31 mouse cellular contexts compared by ENCODE assay signal in the genomic region with DNA sequence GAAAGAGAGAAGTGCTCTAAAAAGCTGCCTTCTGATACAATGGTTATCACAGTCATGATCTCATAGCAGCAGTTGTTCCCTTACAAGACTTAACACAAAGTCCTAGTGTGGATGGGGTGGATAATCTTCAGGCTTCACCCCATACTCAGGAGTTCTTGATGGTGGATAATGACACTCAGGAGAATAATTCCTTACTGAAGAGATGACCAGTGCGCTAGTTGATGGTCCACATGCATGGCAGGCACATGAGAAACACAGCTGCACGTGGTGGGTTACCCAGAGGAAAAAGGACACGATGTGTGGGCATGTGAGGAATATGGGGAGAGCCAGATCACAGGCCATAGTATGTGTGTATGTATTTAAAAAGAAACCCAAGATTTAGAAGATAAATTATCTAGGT.
"Had no signal": no experiment of that assay in that cellular context is flagged by ENCODE, and none has a peak within 500 bp of the region (broad histone marks: within the 10 kb centered on the region; RNA-seq: fewer than 3 reads in every experiment).

No protein-coding gene starts in this region.

- H3K27me3 ChIP-seq: limb, embryonic 12.5 days; limb, embryonic 13.5 days; limb, embryonic 15.5 days; liver, embryonic 12.5 days; liver, embryonic 13.5 days; liver, embryonic 15.5 days; lung, embryonic 15.5 days; megakaryocyte, embryonic 14.5 days; midbrain, embryonic 12.5 days; midbrain, embryonic 13.5 days; neural tube, embryonic 12.5 days; neural tube, embryonic 13.5 days had no signal

- H3K9me3 ChIP-seq: limb, embryonic 10.5 days; limb, embryonic 12.5 days; limb, embryonic 13.5 days; limb, embryonic 15.5 days; liver, embryonic 12.5 days; liver, embryonic 13.5 days; liver, embryonic 15.5 days; lung, embryonic 15.5 days; megakaryocyte, embryonic 14.5 days; midbrain, embryonic 10.5 days; midbrain, embryonic 12.5 days; midbrain, embryonic 13.5 days; neural tube, embryonic 12.5 days; neural tube, embryonic 13.5 days had no signal

- H3K4me3 ChIP-seq: limb, embryonic 10.5 days; limb, embryonic 12.5 days; limb, embryonic 13.5 days; limb, embryonic 15.5 days; liver, embryonic 12.5 days; liver, embryonic 13.5 days; liver, embryonic 15.5 days; lung, embryonic 15.5 days; megakaryocyte, embryonic 14.5 days; midbrain, embryonic 10.5 days; midbrain, embryonic 12.5 days; midbrain, embryonic 13.5 days; myocyte; neural tube, embryonic 12.5 days; neural tube, embryonic 13.5 days had no signal

- H3K4me2 ChIP-seq: limb, embryonic 12.5 days; limb, embryonic 13.5 days; limb, embryonic 15.5 days; liver, embryonic 11.5 days; liver, embryonic 12.5 days; liver, embryonic 13.5 days; liver, embryonic 15.5 days; lung, embryonic 14.5 days; lung, embryonic 15.5 days; midbrain, embryonic 12.5 days; midbrain, embryonic 13.5 days; neural tube, embryonic 12.5 days; neural tube, embryonic 13.5 days had no signal

- H3K27ac ChIP-seq: limb, embryonic 10.5 days; limb, embryonic 12.5 days; limb, embryonic 13.5 days; limb, embryonic 15.5 days; liver, embryonic 12.5 days; liver, embryonic 13.5 days; liver, embryonic 14.5 days; liver, embryonic 15.5 days; lung, embryonic 15.5 days; macrophage; midbrain, embryonic 10.5 days; midbrain, embryonic 12.5 days; midbrain, embryonic 13.5 days; neural tube, embryonic 12.5 days; neural tube, embryonic 13.5 days had no signal

- H3K9ac ChIP-seq: limb, embryonic 12.5 days; limb, embryonic 13.5 days; limb, embryonic 15.5 days; liver, embryonic 12.5 days; liver, embryonic 13.5 days; liver, embryonic 14.5 days; liver, embryonic 15.5 days; liver, postnatal 0 days; lung, embryonic 14.5 days; lung, embryonic 15.5 days; midbrain, embryonic 12.5 days; midbrain, embryonic 13.5 days; neural tube, embryonic 12.5 days; neural tube, embryonic 13.5 days had no signal

- ATAC-seq: liver, embryonic 12.5 days; liver, postnatal 0 days; lung, postnatal 0 days; midbrain, embryonic 13.5 days; midbrain, embryonic 16.5 days had no signal

- DNase-seq: left cerebral cortex, postnatal 4 days; liver; liver, embryonic 13.5 days; liver, postnatal 0 days; lung, adult 18-20 months; lung, adult 2 months; lung, embryonic 14.5 days; lung, postnatal 10 days; lung, postnatal 14 days; lung, postnatal 36 days; lung, postnatal 4 days; midbrain, embryonic 14.5 days had no signal
